Mouse (Mus musculus): ENCODE results near the gene Vdr. TPM values are rescaled to one million over a fixed set of nuclear protein-coding genes. Genes with fewer than 3 reads are reported as not detected.

Vdr gene
- total RNA-seq (2021): under 1 TPM in 1 of 2 experiments, not detected in 1; 0.07 TPM
- long read RNA-seq: 0 reads

GRCm38 (mm10) chr15:97910530-97910929 lies at the start of gene Vdr:
Gene Vdr (minus strand): TSS chr15:97910630.
- DNase-seq (ENCODE audit: low spot score in 2 of 2): no peak

GRCm38 (mm10) chr15:97956416-97956815 lies 46.0 kb upstream of the Vdr start:
- no peak for DNase-seq (ENCODE audit: low spot score in 2 of 2)

- no peak for DNase-seq (ENCODE audit: low spot score in 2 of 2)
These were observed 45.3 kb upstream of the Vdr start for GRCm38 (mm10) chr15:97955742-97956141.

GRCm38 (mm10) chr15:97955286-97955685 lies 44.9 kb upstream of the Vdr start:
- DNase-seq (ENCODE audit: low spot score in 2 of 2): no peak

GRCm38 (mm10) chr15:97954671-97955070 lies 44.2 kb upstream of the Vdr start:
- DNase-seq (ENCODE audit: low spot score in 2 of 2): no peak

GRCm38 (mm10) chr15:97952889-97953189 lies 42.4 kb upstream of the Vdr start:
- no peak for DNase-seq (ENCODE audit: low spot score in 2 of 2)

- peak; percentile 72 to 80 for DNase-seq (ENCODE audit: low spot score in 2 of 2)
These were observed 41.9 kb upstream of the Vdr start for GRCm38 (mm10) chr15:97952137-97952888.

GRCm38 (mm10) chr15:97950240-97950639 lies 39.8 kb upstream of the Vdr start:
- no peak for DNase-seq (ENCODE audit: low spot score in 2 of 2)

- no peak for DNase-seq (ENCODE audit: low spot score in 2 of 2)
These were observed 39.3 kb upstream of the Vdr start for GRCm38 (mm10) chr15:97949706-97950105.

- DNase-seq (ENCODE audit: low spot score in 2 of 2): no peak
These were observed 38.3 kb upstream of the Vdr start for GRCm38 (mm10) chr15:97948720-97949119.

- no peak for DNase-seq (ENCODE audit: low spot score in 2 of 2)
These were observed 35.4 kb upstream of the Vdr start for GRCm38 (mm10) chr15:97945656-97946315.

- DNase-seq (ENCODE audit: low spot score in 2 of 2): no peak
These were observed 34.6 kb upstream of the Vdr start for GRCm38 (mm10) chr15:97944919-97945574.

- DNase-seq (ENCODE audit: low spot score in 2 of 2): no peak
These were observed 32.9 kb upstream of the Vdr start for GRCm38 (mm10) chr15:97943356-97943755.

GRCm38 (mm10) chr15:97942538-97942937 lies 32.1 kb upstream of the Vdr start:
- DNase-seq (ENCODE audit: low spot score in 2 of 2): no peak

GRCm38 (mm10) chr15:97941306-97941705 lies 30.9 kb upstream of the Vdr start:
- no peak for DNase-seq (ENCODE audit: low spot score in 2 of 2)

- DNase-seq (ENCODE audit: low spot score in 2 of 2): no peak
These were observed 29.7 kb upstream of the Vdr start for GRCm38 (mm10) chr15:97940088-97940487.

GRCm38 (mm10) chr15:97938580-97938979 lies 28.1 kb upstream of the Vdr start:
- peak; percentile 28 to 30 for DNase-seq (ENCODE audit: low spot score in 2 of 2)

GRCm38 (mm10) chr15:97932441-97932840 lies 22.0 kb upstream of the Vdr start:
- no peak for DNase-seq (ENCODE audit: low spot score in 2 of 2)

- DNase-seq (ENCODE audit: low spot score in 2 of 2): no peak
These were observed 18.9 kb upstream of the Vdr start for GRCm38 (mm10) chr15:97929259-97929824.

GRCm38 (mm10) chr15:97927821-97928220 lies 17.4 kb upstream of the Vdr start:
- DNase-seq (ENCODE audit: low spot score in 2 of 2): no peak

GRCm38 (mm10) chr15:97927018-97927417 lies 16.6 kb upstream of the Vdr start:
- no peak for DNase-seq (ENCODE audit: low spot score in 2 of 2)

GRCm38 (mm10) chr15:97922421-97922820 lies 12.0 kb upstream of the Vdr start:
- no peak for DNase-seq (ENCODE audit: low spot score in 2 of 2)
